Mouse (Mus musculus) gastrocnemius, postnatal 10 days (tissue): Measurements from ENCODE around the gene Dclre1a. TPM values are rescaled to one million over a fixed set of nuclear protein-coding genes. Genes with fewer than 3 reads are reported as not detected.

Experiments
- total RNA-seq, 2 experiments: library from RNA; stranded (reverse); gene quantifications; 2 replicates each; pipeline ENCODE4 v1.2.3; 2021

Gene Dclre1a
- total RNA-seq, 2 experiments from 2014 or later: 6.0 to 6.4 TPM

Other genes starting within 250 kb of the Dclre1a start
- gene Nrap, start 158.2 kb downstream of the Dclre1a start, total RNA-seq: 100 to 1,000 TPM; 478 to 505 TPM
- gene Casp7, start 151.1 kb downstream of the Dclre1a start, total RNA-seq: 10 to 100 TPM in 1 of 2 experiments, 1 to 10 TPM in 1; 9.9 to 12.9 TPM
- under 1 TPM; 0.31 to 0.47 TPM for gene Plekhs1, start 86.6 kb downstream of the Dclre1a start, total RNA-seq
- 10 to 100 TPM; 12.9 to 14.3 TPM for gene Nhlrc2, start within 50 bp of the Dclre1a start, total RNA-seq
- 1 to 10 TPM; 1.1 to 1.5 TPM for gene Adrb1, start 174.0 kb upstream of the Dclre1a start, total RNA-seq